Mouse (Mus musculus) CH12F3 (cell line): ENCODE measurements around the gene Cacna1a.

ENCODE experiments used
- in situ Hi-C: fragments of 300-500 bp; cut with MboI; formaldehyde crosslinking; loops from 2 replicates; pipeline ENCODE4 v1.14.3; 2020; ENCODE audit warnings: low sequenced_read_pairs

Cacna1a gene

DNA sequence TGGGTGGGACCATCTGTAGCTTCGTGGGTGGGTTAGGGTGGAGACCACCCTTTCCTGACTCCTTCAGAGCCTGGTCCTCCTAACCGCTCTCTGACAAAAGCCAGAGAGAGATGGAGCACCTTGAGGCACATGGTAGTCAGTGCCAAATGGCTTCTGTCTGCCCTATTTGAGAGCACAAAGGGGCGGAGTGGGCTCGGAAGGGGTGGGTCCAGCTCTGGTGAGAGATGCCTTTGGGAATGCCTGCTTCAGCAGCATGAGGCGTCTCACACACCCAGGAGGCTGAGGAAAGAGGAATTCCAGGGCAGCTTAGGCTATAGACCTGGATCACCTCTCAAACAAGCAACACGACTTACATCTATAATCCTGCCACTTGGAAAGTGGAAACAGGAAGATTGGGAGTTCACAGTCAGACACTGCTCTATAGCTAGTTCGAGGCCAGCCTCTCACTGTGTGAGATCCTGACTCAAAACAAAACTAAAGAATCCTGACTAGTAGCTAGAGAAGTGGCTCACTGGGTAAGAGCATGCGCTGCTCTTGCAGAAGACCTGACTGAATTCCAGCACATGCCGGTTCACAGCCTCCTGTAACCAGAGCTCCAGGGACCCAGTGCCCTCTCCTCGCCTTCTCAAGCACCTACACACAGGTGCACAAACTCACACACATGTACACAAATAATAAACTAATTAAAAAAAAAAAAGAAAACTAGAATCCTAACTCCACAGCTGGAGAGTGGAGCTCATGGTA, 245.8 kb downstream of the Cacna1a start:
- in situ Hi-C loops = no loop called here

- in situ Hi-C loops = no loop called here
These were observed 246.6 kb downstream of the Cacna1a start for GRCm38 (mm10) chr8:84634849-84635304.

DNA sequence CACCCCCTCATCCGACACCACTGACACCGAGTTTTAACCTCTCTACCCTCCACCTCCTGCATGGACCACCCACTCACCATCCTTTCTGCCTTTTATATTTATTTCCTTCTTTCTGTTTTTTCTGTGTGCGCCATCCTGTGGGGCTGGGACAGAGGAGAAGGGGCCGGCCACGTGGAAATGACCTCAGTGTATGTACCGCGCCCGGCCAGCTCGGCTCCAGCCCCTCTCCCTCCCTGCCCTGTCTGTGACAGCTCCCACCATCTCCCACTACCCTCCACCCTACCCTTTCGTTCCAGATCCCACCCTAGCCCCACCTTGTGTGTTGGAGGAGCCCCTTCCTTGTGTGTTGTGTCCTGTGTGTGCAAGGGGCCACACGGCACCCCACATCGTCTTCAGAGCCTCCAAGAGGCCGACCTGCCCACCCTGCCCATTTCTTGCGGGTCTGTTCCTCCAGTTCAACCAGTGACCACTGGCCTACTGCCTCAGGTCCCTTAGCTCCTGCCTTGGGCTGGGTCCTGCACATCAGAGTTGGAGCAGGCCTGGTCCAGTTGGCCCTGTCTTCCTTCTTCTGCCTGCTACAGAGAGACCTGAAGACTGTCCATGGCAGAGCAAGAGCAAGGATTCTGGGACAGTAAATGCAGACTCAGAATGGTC, 247.3 kb downstream of the Cacna1a start:
- in situ Hi-C loops = no loop called here

GRCm38 (mm10) chr8:84636051-84636691, 247.9 kb downstream of the Cacna1a start:
- in situ Hi-C loops = no loop called here

DNA sequence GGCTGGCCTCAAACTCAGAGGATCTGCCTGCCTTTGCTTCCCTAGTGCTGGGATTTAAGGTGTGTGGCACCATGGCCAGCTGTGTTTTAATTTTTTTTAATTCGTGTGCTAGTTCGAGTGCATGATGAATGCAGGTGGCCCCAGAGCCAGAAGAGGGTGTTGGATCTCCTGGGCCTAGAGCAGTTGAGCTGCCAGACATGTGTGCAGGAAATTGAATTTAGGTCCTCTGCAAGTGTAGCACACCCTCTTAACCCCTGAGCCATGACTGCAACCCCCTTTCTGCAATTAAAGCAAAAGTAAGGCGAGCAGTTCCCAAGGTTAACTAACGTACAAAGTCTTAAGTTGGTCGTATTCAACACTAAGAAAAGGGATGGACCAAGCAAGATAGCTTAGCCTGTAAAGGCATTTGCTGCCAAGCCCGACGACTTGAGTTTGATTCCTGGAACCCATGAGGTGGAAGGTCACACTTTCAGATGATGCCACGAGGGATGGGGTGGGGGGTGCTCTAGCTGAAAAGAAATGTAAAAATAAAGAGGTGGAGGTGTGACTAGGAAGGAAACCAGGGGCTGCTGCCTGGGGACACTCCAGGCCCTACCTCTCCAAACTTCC, 249.8 kb downstream of the Cacna1a start:
- in situ Hi-C loops = no loop called here

DNA sequence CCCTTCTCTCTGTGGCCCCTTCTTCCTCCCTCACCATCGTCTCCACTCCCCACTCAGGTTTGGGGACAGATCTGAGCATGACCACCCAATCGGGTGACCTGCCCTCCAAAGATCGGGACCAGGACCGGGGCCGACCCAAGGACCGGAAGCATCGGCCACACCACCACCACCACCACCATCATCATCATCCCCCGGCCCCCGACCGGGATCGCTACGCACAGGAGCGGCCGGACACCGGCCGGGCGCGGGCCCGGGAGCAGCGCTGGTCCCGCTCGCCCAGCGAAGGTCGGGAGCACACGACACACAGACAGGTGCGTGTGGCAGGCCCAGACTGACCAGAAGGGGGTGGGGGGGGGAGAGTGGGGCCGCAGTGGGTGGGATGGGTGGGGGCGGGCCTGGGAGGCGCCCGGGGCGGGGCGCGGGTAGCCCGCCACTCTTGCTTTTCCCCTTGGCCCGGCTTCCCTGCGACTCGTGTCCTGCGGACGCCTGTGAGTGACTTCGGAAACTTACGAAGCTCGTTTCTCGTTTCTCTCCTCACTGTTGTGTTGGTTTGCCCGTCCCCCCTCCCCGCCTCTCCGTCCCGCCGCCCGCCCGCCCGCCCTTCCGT, 250.4 kb downstream of the Cacna1a start:
- in situ Hi-C loops = no loop called here

- in situ Hi-C loops = no loop called here
These were observed 251.1 kb downstream of the Cacna1a start for GRCm38 (mm10) chr8:84639162-84640009.

- in situ Hi-C loops = no loop called here
These were observed 251.9 kb downstream of the Cacna1a start for GRCm38 (mm10) chr8:84640010-84640588.

GRCm38 (mm10) chr8:84640617-84641294, 252.5 kb downstream of the Cacna1a start:
- in situ Hi-C loops = no loop called here

DNA sequence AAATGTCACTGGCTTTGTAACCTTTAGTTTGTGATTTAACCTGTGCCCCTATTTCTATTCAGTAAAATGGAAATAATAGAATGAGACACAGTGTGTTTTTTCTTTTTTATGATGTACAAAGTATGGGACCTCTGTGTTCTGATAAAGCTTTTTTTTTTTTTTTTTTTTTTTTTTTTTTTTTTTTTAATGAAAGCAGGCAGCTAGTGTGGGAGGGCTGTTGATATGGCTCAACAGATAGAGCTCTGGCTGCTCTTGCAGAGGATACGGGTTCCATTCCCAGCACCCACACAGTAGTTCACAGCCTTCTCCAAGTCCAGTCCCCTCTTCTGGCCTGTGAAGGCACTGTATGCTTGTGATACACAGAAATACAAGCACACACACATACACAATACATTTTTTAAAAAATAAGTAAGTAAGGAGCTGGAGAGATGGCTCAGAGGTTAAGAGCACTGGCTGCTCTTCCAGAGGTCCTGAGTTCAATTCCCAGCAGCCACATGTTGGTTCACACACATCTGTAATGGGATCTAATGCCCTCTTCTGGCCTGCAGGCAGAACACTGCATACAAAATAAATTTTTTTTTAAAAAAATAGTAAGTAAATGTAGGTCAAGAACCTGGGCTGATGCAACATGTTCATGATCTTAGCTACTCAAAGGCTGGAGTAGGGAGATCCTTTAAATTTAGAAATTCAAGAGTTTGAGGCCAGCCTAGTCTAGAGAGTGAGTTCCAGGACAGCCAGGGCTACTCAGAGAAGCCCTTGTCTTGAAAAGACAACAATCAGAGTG, 253.5 kb downstream of the Cacna1a start:
- in situ Hi-C loops = no loop called here

DNA sequence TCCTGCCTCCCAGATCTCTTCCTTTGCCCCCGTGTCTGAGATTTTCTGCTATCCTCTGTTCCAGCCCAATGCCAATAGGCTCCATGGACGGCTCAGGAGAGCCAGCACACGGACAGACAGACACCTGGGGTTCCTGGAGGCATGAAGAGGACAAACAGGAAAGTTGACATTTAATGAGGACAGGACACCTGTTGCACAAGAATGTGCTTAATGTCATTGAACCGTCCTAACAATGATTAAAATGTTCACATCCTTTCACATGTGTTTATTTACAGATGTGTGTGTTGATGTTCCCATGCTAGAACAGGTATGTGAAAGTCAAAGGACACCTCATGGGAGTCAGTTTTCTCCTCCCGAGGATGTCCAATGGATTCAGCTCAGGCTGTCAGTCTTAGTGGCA, 254.8 kb downstream of the Cacna1a start:
- in situ Hi-C loops = no loop called here

DNA sequence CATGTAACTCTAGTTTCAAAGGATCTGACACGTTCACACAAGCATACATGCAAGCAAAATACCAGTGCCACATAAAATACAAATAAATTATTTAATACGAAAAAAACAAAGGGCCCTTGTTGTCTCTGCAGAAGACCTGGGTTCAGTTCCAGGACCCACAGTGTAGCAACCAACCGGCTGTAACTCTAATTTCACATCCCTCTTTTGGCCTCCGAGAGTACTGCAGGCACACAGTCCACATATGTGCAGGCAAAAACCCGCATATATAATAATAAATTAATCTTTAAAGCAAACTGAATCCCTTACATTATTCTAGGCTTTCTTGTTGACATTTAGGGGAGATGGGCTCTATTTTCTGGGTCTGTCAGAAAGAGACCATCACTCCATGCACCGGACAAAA, 258.6 kb downstream of the Cacna1a start:
- in situ Hi-C loops = no loop called here

- in situ Hi-C loops = no loop called here
These were observed 259.2 kb downstream of the Cacna1a start for GRCm38 (mm10) chr8:84647461-84647901.

DNA sequence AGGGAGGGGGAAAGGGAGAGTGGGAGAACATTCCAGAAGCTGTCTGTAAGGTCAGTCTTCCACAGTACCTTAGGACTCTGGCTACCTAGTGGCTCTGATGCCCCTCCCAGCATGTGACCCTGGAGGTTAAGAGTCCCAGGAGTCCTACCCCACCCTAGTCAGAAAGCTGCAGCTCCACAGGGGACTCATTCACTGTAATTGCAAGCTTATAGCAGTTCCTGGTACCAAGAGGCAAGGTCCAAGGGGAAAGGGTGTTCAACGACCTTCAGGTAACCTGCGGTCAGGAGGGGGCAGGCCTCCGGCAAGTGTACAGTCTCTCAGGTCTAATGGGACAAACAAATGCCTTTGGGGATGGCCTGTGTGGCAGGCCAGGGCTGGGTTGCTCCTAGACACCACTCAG, 262.0 kb downstream of the Cacna1a start:
- in situ Hi-C loops = no loop called here

DNA sequence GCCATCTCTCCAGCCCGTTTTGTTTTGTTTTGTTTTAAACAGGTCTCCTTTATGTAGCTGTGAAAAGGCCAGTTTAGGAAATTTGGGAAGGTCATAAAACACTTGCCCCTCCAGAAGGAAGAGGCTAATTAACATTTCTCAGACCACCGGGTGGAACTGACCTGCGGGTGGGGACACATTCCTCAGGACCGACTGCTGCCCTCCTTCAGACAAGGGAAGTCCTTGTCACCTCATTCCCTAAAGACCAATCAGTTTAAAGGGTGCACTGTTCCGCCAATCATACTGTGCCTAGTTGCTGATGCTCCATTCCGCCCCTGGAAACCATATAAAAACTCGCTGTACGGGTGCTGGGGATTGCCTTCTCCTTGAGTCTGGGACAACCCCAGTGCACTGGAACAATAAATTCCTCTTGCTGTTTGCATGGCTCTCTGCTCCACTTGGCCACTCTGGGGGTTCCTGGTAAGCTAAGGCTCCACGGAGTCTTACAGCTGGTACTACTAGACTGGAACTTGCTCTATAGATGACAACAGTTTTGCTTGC, 264.9 kb downstream of the Cacna1a start:
- in situ Hi-C loops = no loop called here

GRCm38 (mm10) chr8:84654597-84654996, 266.4 kb downstream of the Cacna1a start:
- in situ Hi-C loops = no loop called here

GRCm38 (mm10) chr8:84655336-84656190, 267.3 kb downstream of the Cacna1a start:
- in situ Hi-C loops = no loop called here
